Mouse (Mus musculus) E14TG2a.4 (cell line): ENCODE data around the gene Gja1.

ENCODE experiments used
- H3K27me3 ChIP-seq: 2 replicates; pipeline ENCODE4 v1.6.1; 2014; ENCODE audit warnings: low read length, control low read depth; ENCODE audit not compliant: insufficient read depth
- H3K36me3 ChIP-seq: 2 replicates; pipeline ENCODE4 v1.6.1; 2014; ENCODE audit warnings: low read length, control low read depth; ENCODE audit not compliant: insufficient read depth
- H3K4me1 ChIP-seq: replicated peaks from 2 replicates; pipeline ENCODE4 v1.6.1; 2014; ENCODE audit warnings: low read depth, low read length, control low read depth
- H3K4me3 ChIP-seq: replicated peaks from 2 replicates; pipeline ENCODE4 v1.5.1; 2014; ENCODE audit warnings: mild to moderate bottlenecking, low read length
- H3K9me3 ChIP-seq: 2 replicates; pipeline ENCODE4 v1.6.1; 2014; ENCODE audit warnings: low read length, control low read depth
- CTCF ChIP-seq: conservative IDR thresholded peaks from 2 replicates; pipeline ENCODE4 v1.5.1; 2014; ENCODE audit warnings: low read length
- NANOG ChIP-seq: IDR thresholded peaks from 2 replicates; pipeline ENCODE4 v1.6.1; 2014; ENCODE audit warnings: borderline replicate concordance, low read length, mixed read lengths
- POU5F1 ChIP-seq: IDR thresholded peaks from 2 replicates; pipeline ENCODE4 v1.6.1; 2014; ENCODE audit warnings: low read length, borderline replicate concordance

Gene Gja1

GRCm38 (mm10) chr10:56377097-56377965, at the start of gene Gja1:
Gja1 (plus strand) TSS chr10:56377330.
- no peaks in the 10 kb centered on the region for H3K27me3 ChIP-seq
- TF ChIP-seq NANOG = no peak
- TF ChIP-seq CTCF = no peak
- no peak for TF ChIP-seq POU5F1
- peaks cover 68% of the 10 kb centered on the region for H3K4me1 ChIP-seq
- H3K36me3 ChIP-seq = no peaks in the 10 kb centered on the region
- H3K4me3 ChIP-seq = peak within 1 kb of the TSS; percentile 83
- peaks cover 8% of the 10 kb centered on the region; the same call in 1 of the 2 replicates for H3K9me3 ChIP-seq

GRCm38 (mm10) chr10:56338851-56339489, 38.2 kb upstream of the Gja1 start:
- TF ChIP-seq POU5F1 (no peak), CTCF (peak; percentile 100)
- Histone ChIP-seq H3K36me3 (no peaks in the 10 kb centered on the region), H3K27me3 (no peaks in the 10 kb centered on the region), H3K9me3 (peaks cover 5% of the 10 kb centered on the region; the same call in 1 of the 2 replicates), H3K4me3 (no peak overlapping the region), H3K4me1 (no peaks in the 10 kb centered on the region)

DNA sequence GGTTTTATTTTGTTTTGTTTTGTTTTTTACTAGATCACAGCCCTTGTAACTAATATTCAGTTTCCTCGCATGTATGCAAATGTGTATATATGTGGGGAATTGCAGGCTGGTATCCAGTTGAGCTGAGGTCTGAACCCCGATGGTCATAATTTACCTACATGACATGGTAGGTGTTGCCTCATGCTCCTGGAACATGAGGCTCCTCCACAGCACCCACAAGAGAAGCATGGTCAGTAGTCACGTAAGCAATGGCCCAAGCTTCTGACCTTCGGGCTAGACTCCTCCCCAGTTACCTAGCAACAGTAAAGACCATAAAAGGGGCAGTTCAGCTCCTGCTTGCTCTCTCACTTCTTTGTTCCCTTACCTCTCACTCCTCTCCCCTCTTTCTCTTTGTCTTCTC, 16.7 kb upstream of the Gja1 start:
- TF ChIP-seq NANOG (no peak), POU5F1 (no peak)
- H3K36me3 ChIP-seq = no peaks in the 10 kb centered on the region
- H3K9me3 ChIP-seq = no peaks in the 10 kb centered on the region
- H3K4me3 ChIP-seq = no peak overlapping the region
- H3K27me3 ChIP-seq = no peaks in the 10 kb centered on the region
- no peaks in the 10 kb centered on the region for H3K4me1 ChIP-seq

GRCm38 (mm10) chr10:56369073-56369472, 8.1 kb upstream of the Gja1 start:
- Histone ChIP-seq H3K27me3 (no peaks in the 10 kb centered on the region), H3K9me3 (no peaks in the 10 kb centered on the region), H3K4me3 (no peak overlapping the region), H3K36me3 (no peaks in the 10 kb centered on the region), H3K4me1 (peaks cover 17% of the 10 kb centered on the region)
- no peak for TF ChIP-seq NANOG
- TF ChIP-seq CTCF = peak; percentile 67

- peaks cover 39% of the 10 kb centered on the region for H3K4me1 ChIP-seq
- H3K27me3 ChIP-seq = no peaks in the 10 kb centered on the region
- H3K36me3 ChIP-seq = no peaks in the 10 kb centered on the region
- peaks cover 8% of the 10 kb centered on the region; the same call in 1 of the 2 replicates for H3K9me3 ChIP-seq
- TF ChIP-seq CTCF (peak; percentile 37), NANOG (no peak)
- H3K4me3 ChIP-seq = no peak overlapping the region
These were observed 4.0 kb upstream of the Gja1 start for GRCm38 (mm10) chr10:56373021-56373720.

- Histone ChIP-seq H3K36me3 (no peaks in the 10 kb centered on the region), H3K4me3 (no peak overlapping the region), H3K4me1 (peaks cover 43% of the 10 kb centered on the region), H3K27me3 (no peaks in the 10 kb centered on the region), H3K9me3 (peaks cover 8% of the 10 kb centered on the region; the same call in 1 of the 2 replicates)
- TF ChIP-seq NANOG (peak; percentile 99), CTCF (no peak), POU5F1 (peak; percentile 92)
These were observed 3.0 kb upstream of the Gja1 start for GRCm38 (mm10) chr10:56374169-56374568.

GRCm38 (mm10) chr10:56375906-56376468, 1.1 kb upstream of the Gja1 start:
- H3K4me3 ChIP-seq = peak overlapping the region; percentile 83
- H3K9me3 ChIP-seq = peaks cover 8% of the 10 kb centered on the region; the same call in 1 of the 2 replicates
- TF ChIP-seq NANOG (peak; percentile 64), CTCF (no peak), POU5F1 (no peak)
- H3K27me3 ChIP-seq = no peaks in the 10 kb centered on the region
- no peaks in the 10 kb centered on the region for H3K36me3 ChIP-seq
- H3K4me1 ChIP-seq = peaks cover 56% of the 10 kb centered on the region
